21 mouse cellular contexts compared by ENCODE assay signal in the genomic region with DNA sequence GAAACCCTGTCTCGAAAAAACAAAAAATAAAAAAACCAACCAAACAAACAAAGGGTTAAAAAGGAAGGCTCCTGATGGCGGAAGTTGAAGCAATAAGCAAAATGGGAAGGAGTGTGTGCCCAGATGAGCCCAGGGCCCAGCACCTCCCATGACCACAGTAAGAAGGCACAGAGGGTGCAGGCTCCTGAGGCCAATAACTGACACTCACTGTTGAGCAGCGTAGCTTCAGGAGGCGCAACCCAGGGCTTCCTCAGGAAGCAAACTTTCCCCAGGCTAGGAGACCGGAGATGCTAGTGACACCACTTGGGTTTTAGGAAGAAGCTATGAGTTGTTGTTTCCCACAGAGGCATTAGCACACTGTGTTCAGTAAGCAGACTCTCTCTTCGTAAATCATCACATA. TPM values are rescaled to one million over a fixed set of nuclear protein-coding genes. Genes with fewer than 3 reads are reported as not detected.
DNase-seq lines count a peak whose midpoint lies in the region; ATAC-seq and TF ChIP-seq lines count a peak whose summit lies in the region.
"Had no signal": no experiment of that assay in that cellular context is flagged by ENCODE, and none has a peak within 500 bp of the region (broad histone marks: within the 10 kb centered on the region; RNA-seq: fewer than 3 reads in every experiment).

No protein-coding gene starts in this region.

- 40% methylated on average over 6 of the region's 6 CpGs for WGBS in spleen, adult 2 months
- WGBS in forebrain, embryonic 12.5 days, result 75% methylated on average over 6 of the region's 6 CpGs

- peak; percentile 56 for DNase-seq in kidney, postnatal 14 days
- no peak for DNase-seq in kidney, adult 18-20 months
- no peak for DNase-seq in spleen, adult 2 months (ENCODE audit: low read depth in 1 of 2, low spot score in 2 of 2)
- DNase-seq in spleen, adult 18-20 months, result no peak
- DNase-seq in kidney, postnatal 4 days, result peak; percentile 21 to 43
- DNase-seq in urinary bladder, postnatal 4 days (ENCODE audit: low spot score in 2 of 2), result no peak
- DNase-seq: adrenal gland, adult 2 months; cerebellum, adult 9-11 months; gastrocnemius, postnatal 36 days; heart, postnatal 4 days; right cerebral cortex, postnatal 4 days had no signal

- H3K9ac ChIP-seq in forebrain, embryonic 12.5 days, result no peak overlapping the region
- H3K9ac ChIP-seq: forebrain, embryonic 15.5 days; heart, embryonic 13.5 days; lung, embryonic 15.5 days; neural tube, embryonic 12.5 days; stomach, embryonic 15.5 days had no signal

- H3K27ac ChIP-seq in spleen, adult 2 months (ENCODE audit: insufficient read depth, low read length), result peak overlapping the region; percentile 47
- H3K27ac ChIP-seq in forebrain, embryonic 12.5 days, result no peak overlapping the region
- H3K27ac ChIP-seq: forebrain, embryonic 15.5 days; heart, embryonic 13.5 days; limb, embryonic 10.5 days; lung, embryonic 15.5 days; neural tube, embryonic 12.5 days; stomach, embryonic 15.5 days had no signal

- H3K4me1 ChIP-seq in spleen, adult 2 months (ENCODE audit: control insufficient read depth, insufficient read depth, insufficient read length), result peaks cover 10% of the 10 kb centered on the region; the same call in 1 of the 2 replicates
- H3K4me1 ChIP-seq in forebrain, embryonic 12.5 days, result peaks cover 10% of the 10 kb centered on the region

- no peaks in the 10 kb centered on the region for H3K27me3 ChIP-seq in spleen, adult 2 months (ENCODE audit: control insufficient read depth, insufficient read depth, low read length)
- H3K27me3 ChIP-seq in forebrain, embryonic 12.5 days, result peaks cover 12% of the 10 kb centered on the region; the same call in 1 of the 2 replicates
- H3K27me3 ChIP-seq: forebrain, embryonic 15.5 days; neural tube, embryonic 12.5 days; stomach, embryonic 15.5 days had no signal

- H3K4me3 ChIP-seq in spleen, adult 2 months (ENCODE audit: extremely low read depth, insufficient read depth, insufficient read length), result no peak overlapping the region
- H3K4me3 ChIP-seq in forebrain, embryonic 12.5 days (replicated peaks), result no peak overlapping the region
- H3K4me3 ChIP-seq: forebrain, embryonic 15.5 days; heart, embryonic 13.5 days; limb, embryonic 10.5 days; lung, embryonic 15.5 days; neural tube, embryonic 12.5 days; stomach, embryonic 15.5 days had no signal

- no peaks in the 10 kb centered on the region for H3K9me3 ChIP-seq in forebrain, embryonic 12.5 days
- H3K9me3 ChIP-seq: forebrain, embryonic 15.5 days; heart, embryonic 13.5 days; limb, embryonic 10.5 days; lung, embryonic 15.5 days; neural tube, embryonic 12.5 days; stomach, embryonic 15.5 days had no signal

- H3K36me3 ChIP-seq in spleen, adult 2 months (ENCODE audit: control insufficient read depth, insufficient read depth, low read length), result no peaks in the 10 kb centered on the region
- no peaks in the 10 kb centered on the region for H3K36me3 ChIP-seq in forebrain, embryonic 12.5 days (replicated peaks)
- H3K36me3 ChIP-seq: forebrain, embryonic 15.5 days; G1E; heart, embryonic 13.5 days; limb, embryonic 10.5 days; lung, embryonic 15.5 days; neural tube, embryonic 12.5 days; stomach, embryonic 15.5 days had no signal

- no peak overlapping the region for H3K4me2 ChIP-seq in forebrain, embryonic 12.5 days
- H3K4me2 ChIP-seq: forebrain, embryonic 15.5 days; heart, embryonic 13.5 days; lung, embryonic 15.5 days; neural tube, embryonic 12.5 days; stomach, embryonic 15.5 days had no signal

- no peak for TF ChIP-seq POLR2A in spleen, adult 2 months (IDR thresholded peaks at IDR 0.05; ENCODE audit: low read depth, low read length)

- ATAC-seq in monocyte, adult 5-6 weeks (replicated peaks; ENCODE audit: insufficient number of reproducible peaks, low FRiP score, low TSS enrichment, poor library complexity, severe bottlenecking), result peak; percentile 71
- no peak for ATAC-seq in forebrain, embryonic 12.5 days (ENCODE audit: low FRiP score)
- ATAC-seq: forebrain, embryonic 15.5 days; midbrain, embryonic 16.5 days had no signal

- TF ChIP-seq CTCF in spleen, adult 2 months (IDR thresholded peaks at IDR 0.05; ENCODE audit: extremely low read depth, insufficient read depth, insufficient read length, insufficient replicate concordance), result no peak

RNA-seq across cellular contexts. Expression of a gene that starts 4.3 kb away (rescaled TPM):
- 26.2 and 33.4 TPM in 2 replicates for polyA plus RNA-seq in spleen, adult 2 months (2012; rRNA removed)
- 7.3 to 22.9 TPM (median 9.3 TPM) in 3 replicates for total RNA-seq in monocyte, adult 5-6 weeks (2017)
- 9.4 and 10.7 TPM in 2 replicates for polyA plus RNA-seq in forebrain, embryonic 12.5 days (2016; fragmentation: Nextera tagmentation; extraction: Ambion mirVana)
- polyA plus RNA-seq: G1E had no signal

RNA-seq across cellular contexts. Expression of a gene that starts 13.7 kb away (rescaled TPM):
- polyA plus RNA-seq in spleen, adult 2 months (2012; rRNA removed), result 0.08 and 0.13 TPM in 2 replicates
- 1.2 TPM in 1 of 3 replicates, not detected in the others for total RNA-seq in monocyte, adult 5-6 weeks (2017)
- polyA plus RNA-seq in forebrain, embryonic 12.5 days (2016; fragmentation: Nextera tagmentation; extraction: Ambion mirVana), result 2.6 and 3.8 TPM in 2 replicates
- total RNA-seq: G1E had no signal
- polyA plus RNA-seq: G1E had no signal

Comparison
In these comparisons a context has a peak if more than half of its experiments do, and no peak if none do; other contexts are left out.
1. DNase-seq: peak in kidney, postnatal 14 days (single experiment) and kidney, postnatal 4 days (2 of 2); none in kidney, adult 18-20 months (single experiment), spleen, adult 2 months (0 of 2), spleen, adult 18-20 months (0 of 2) and urinary bladder, postnatal 4 days (0 of 2).